Mouse (Mus musculus) myocyte (in vitro differentiated cells): ENCODE measurements around the gene Prkcb.

Experiments
- E2F4 ChIP-seq: IDR thresholded peaks from one replicate; pipeline ENCODE4 v1.6.1; 2011; ENCODE audit warnings: mild to moderate bottlenecking, control low read depth, moderate library complexity; ENCODE audit not compliant: insufficient read depth
- MAX ChIP-seq: IDR thresholded peaks from one replicate; pipeline ENCODE4 v1.6.1; 2011; ENCODE audit warnings: low read depth, mild to moderate bottlenecking, control low read depth
- MYOD1 ChIP-seq, 3 experiments: IDR thresholded peaks; one replicate each; pipeline ENCODE4 v1.6.1; 2011; ENCODE audit warnings: control low read depth in 2 of 3, low read depth in 2 of 3, mild to moderate bottlenecking in 2 of 3, moderate library complexity in 1 of 3; ENCODE audit not compliant: insufficient read length in 2 of 3, control insufficient read depth in 1 of 3
- POLR2A ChIP-seq: IDR thresholded peaks from one replicate; pipeline ENCODE4 v1.6.1; 2011; ENCODE audit warnings: low read depth, mild to moderate bottlenecking, control low read depth, moderate library complexity; ENCODE audit not compliant: insufficient read length
- POLR2AphosphoS2 ChIP-seq: IDR thresholded peaks from one replicate; pipeline ENCODE4 v1.6.1; 2011; ENCODE audit warnings: low read depth, control low read depth; ENCODE audit not compliant: insufficient read length

DNA sequence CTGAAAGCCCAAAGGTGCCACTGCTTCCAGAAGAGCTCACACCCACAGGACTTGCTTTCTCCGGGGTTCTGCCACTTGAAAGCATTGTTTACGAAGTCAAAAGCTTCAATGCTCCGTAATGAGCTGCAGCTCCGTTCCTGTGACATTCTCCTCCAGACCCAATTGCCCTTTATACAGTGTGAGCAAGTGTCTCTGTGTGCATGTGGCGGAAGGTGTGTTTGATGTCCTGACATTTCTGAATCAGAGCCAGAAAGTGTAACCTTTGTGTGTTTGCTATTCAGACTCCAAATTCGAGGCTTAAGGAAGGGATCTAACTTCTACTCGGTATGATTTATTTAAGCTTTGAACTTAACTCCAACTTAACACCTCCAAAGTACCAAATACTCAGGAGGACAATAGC lies 321.6 kb downstream of the Prkcb start:
- TF ChIP-seq MAX, result no peak
- TF ChIP-seq POLR2A, result no peak
- TF ChIP-seq POLR2AphosphoS2, result no peak
- no peak for TF ChIP-seq E2F4
- no peak for TF ChIP-seq MYOD1 (IDR thresholded peaks at IDR 0.05; ENCODE audit: control insufficient read depth in 1 of 3, insufficient read length in 2 of 3, low read depth in 2 of 3)
